ENCODE assay signal across 28 mouse cellular contexts in genomic region chr1:90431783-90432182, GRCm38 (mm10).
"Had no signal": no experiment of that assay in that cellular context is flagged by ENCODE, and none has a peak within 500 bp of the region (broad histone marks: within the 10 kb centered on the region; RNA-seq: fewer than 3 reads in every experiment).

No protein-coding gene starts in this region.

- DNase-seq: gastrocnemius, adult 2 months; gastrocnemius, postnatal 10 days; gastrocnemius, postnatal 25 days; heart, adult 18-20 months; heart, postnatal 10 days; heart, postnatal 4 days; kidney, adult 18-20 months; kidney, adult 8-10 months; kidney, postnatal 14 days; kidney, postnatal 36 days; layer of hippocampus, adult 9-11 months; layer of hippocampus, postnatal 36 days; left cerebral cortex, postnatal 4 days; liver; liver, embryonic 13.5 days had no signal

- H3K4me1 ChIP-seq: intestine, embryonic 15.5 days; liver, embryonic 13.5 days; liver, embryonic 15.5 days had no signal

- H3K36me3 ChIP-seq: heart, embryonic 10.5 days; heart, embryonic 12.5 days; hindbrain, embryonic 10.5 days; hindbrain, embryonic 12.5 days; intestine, embryonic 15.5 days; limb, embryonic 12.5 days; liver, embryonic 13.5 days; liver, embryonic 15.5 days had no signal

- H3K9ac ChIP-seq: heart, embryonic 12.5 days; hindbrain, embryonic 12.5 days; hindbrain, embryonic 14.5 days; intestine, embryonic 15.5 days; limb, embryonic 12.5 days; liver, embryonic 13.5 days; liver, embryonic 15.5 days had no signal

- H3K4me2 ChIP-seq: heart, embryonic 12.5 days; hindbrain, embryonic 12.5 days; hindbrain, embryonic 14.5 days; intestine, embryonic 15.5 days; limb, embryonic 12.5 days; liver, embryonic 11.5 days; liver, embryonic 13.5 days; liver, embryonic 15.5 days had no signal

- H3K27ac ChIP-seq: gastrocnemius, adult 2 months; heart, embryonic 10.5 days; hindbrain, embryonic 10.5 days; hindbrain, embryonic 12.5 days; hindbrain, embryonic 14.5 days; intestine, embryonic 15.5 days; kidney, postnatal 0 days; limb, embryonic 12.5 days; liver, embryonic 13.5 days; liver, embryonic 15.5 days had no signal

- H3K4me3 ChIP-seq: gastrocnemius, adult 2 months; heart, embryonic 10.5 days; heart, embryonic 12.5 days; hindbrain, embryonic 10.5 days; hindbrain, embryonic 12.5 days; intestine, embryonic 15.5 days; limb, embryonic 12.5 days; liver, embryonic 13.5 days; liver, embryonic 15.5 days had no signal

- H3K9me3 ChIP-seq: heart, embryonic 12.5 days; hindbrain, embryonic 12.5 days; intestine, embryonic 15.5 days; limb, embryonic 12.5 days; liver, embryonic 13.5 days; liver, embryonic 15.5 days had no signal

- H3K27me3 ChIP-seq: heart, embryonic 12.5 days; hindbrain, embryonic 12.5 days; intestine, embryonic 15.5 days; limb, embryonic 12.5 days; liver, embryonic 13.5 days; liver, embryonic 15.5 days had no signal

- ATAC-seq: hindbrain, embryonic 16.5 days; inflammation-experienced regulatory T-cells, adult 6 months; intestine, embryonic 15.5 days; intestine, postnatal 0 days had no signal
